Mouse (Mus musculus): Measurements from ENCODE around the gene Fxyd7. TPM values are rescaled to one million over a fixed set of nuclear protein-coding genes. Genes with fewer than 3 reads are reported as not detected.

The Fxyd7 gene
- polyA plus RNA-seq, 2 experiments from 2014 or later: not detected

- ATAC-seq: peak; percentile 66
Measured at GRCm38 (mm10) chr7:31000505-31001020, 50.7 kb downstream of the Fxyd7 start.

- no peak for ATAC-seq
Measured at GRCm38 (mm10) chr7:30996491-30996890, 54.8 kb downstream of the Fxyd7 start.

GRCm38 (mm10) chr7:30993986-30994385, 57.3 kb downstream of the Fxyd7 start:
- no peak for ATAC-seq

Other genes starting within 250 kb of the Fxyd7 start
- gene Ffar2, start 227.7 kb downstream of the Fxyd7 start, polyA plus RNA-seq (2017; shearing (Covaris generic)): 1 to 10 TPM in 1 of 2 experiments, under 1 TPM in 1; 0.70 to 1.4 TPM
- gene Ffar3, start 195.3 kb downstream of the Fxyd7 start, polyA plus RNA-seq (2017; shearing (Covaris generic)): not detected
- gene Ffar1, start 189.9 kb downstream of the Fxyd7 start, polyA plus RNA-seq (2017; shearing (Covaris generic)): under 1 TPM in 1 of 2 experiments, not detected in 1; 0.14 TPM
- gene Cd22, start 171.1 kb downstream of the Fxyd7 start, polyA plus RNA-seq (2017; shearing (Covaris generic)): 10 to 100 TPM in 1 of 2 experiments, 1 to 10 TPM in 1; 4.2 to 20.3 TPM
- gene Mag, start 136.6 kb downstream of the Fxyd7 start, polyA plus RNA-seq (2017; shearing (Covaris generic)): not detected
- not detected for gene Hamp2, start 126.8 kb downstream of the Fxyd7 start, polyA plus RNA-seq (2017; shearing (Covaris generic))
- gene Hamp, start 107.4 kb downstream of the Fxyd7 start, polyA plus RNA-seq (2017; shearing (Covaris generic)): not detected
- gene Usf2, start 94.7 kb downstream of the Fxyd7 start, polyA plus RNA-seq (2017; shearing (Covaris generic)): 10 to 100 TPM; 11.0 to 16.0 TPM
- gene Lsr, start 78.0 kb downstream of the Fxyd7 start, polyA plus RNA-seq (2017; shearing (Covaris generic)): 1 to 10 TPM; 1.8 to 2.6 TPM
- gene Fam187b, start 77.7 kb downstream of the Fxyd7 start, polyA plus RNA-seq (2017; shearing (Covaris generic)): 1 to 10 TPM; 1.2 to 1.5 TPM
- 1,000 to 10,000 TPM; 1,918 to 1,991 TPM for gene Fxyd5, start 9.0 kb downstream of the Fxyd7 start, polyA plus RNA-seq (2017; shearing (Covaris generic))
- not detected for gene Fxyd1, start 5.7 kb upstream of the Fxyd7 start, polyA plus RNA-seq (2017; shearing (Covaris generic))
- not detected for gene Lgi4, start 7.9 kb upstream of the Fxyd7 start, polyA plus RNA-seq (2017; shearing (Covaris generic))
- under 1 TPM in 1 of 2 experiments, not detected in 1; 0.27 TPM for gene Fxyd3, start 25.2 kb upstream of the Fxyd7 start, polyA plus RNA-seq (2017; shearing (Covaris generic))
- gene Hpn, start 63.8 kb upstream of the Fxyd7 start, polyA plus RNA-seq (2017; shearing (Covaris generic)): 10 to 100 TPM in 1 of 2 experiments, 1 to 10 TPM in 1; 6.0 to 12.2 TPM
- gene Scn1b, start 75.5 kb upstream of the Fxyd7 start, polyA plus RNA-seq (2017; shearing (Covaris generic)): not detected
- gene Gramd1a, start 104.4 kb upstream of the Fxyd7 start, polyA plus RNA-seq (2017; shearing (Covaris generic)): 100 to 1,000 TPM in 1 of 2 experiments, 10 to 100 TPM in 1; 83.7 to 103 TPM
- not detected for gene Scgb2b2, start 239.0 kb upstream of the Fxyd7 start, polyA plus RNA-seq (2017; shearing (Covaris generic))
- not detected for gene Scgb1b2, start 240.4 kb upstream of the Fxyd7 start, polyA plus RNA-seq (2017; shearing (Covaris generic))